Mouse (Mus musculus): ENCODE results near the gene Wdfy2.

GRCm38 (mm10) chr14:62852840-62853239, 15.4 kb downstream of the Wdfy2 start:
- no peak for TF ChIP-seq CTCF (IDR thresholded peaks at IDR 0.05 in 2 of 3, conservative IDR thresholded peaks at IDR 0.05 in 1 of 3; ENCODE audit: control insufficient read depth in 1 of 3, insufficient read depth in 1 of 3, low read depth in 2 of 3, low read length in 3 of 3, poor library complexity in 1 of 3, severe bottlenecking in 1 of 3)
- TF ChIP-seq EP300 (IDR thresholded peaks at IDR 0.05; ENCODE audit: low read depth in 1 of 2, low read length in 2 of 2) = no peak
- TF ChIP-seq ETS1 (IDR thresholded peaks at IDR 0.05; ENCODE audit: low read depth, low read length) = no peak
- TF ChIP-seq ZNF384 (IDR thresholded peaks at IDR 0.05; ENCODE audit: low read depth, low read length) = no peak
- no peak for TF ChIP-seq POLR2A (IDR thresholded peaks at IDR 0.05; ENCODE audit: control insufficient read depth in 1 of 2, insufficient read depth in 1 of 2, low read depth in 1 of 2, low read length in 2 of 2, poor library complexity in 1 of 2)
- no peak for TF ChIP-seq ZC3H11A (IDR thresholded peaks at IDR 0.05; ENCODE audit: low read depth, low read length)
- TF ChIP-seq MYC (IDR thresholded peaks at IDR 0.05; ENCODE audit: low read depth, low read length) = no peak
- TF ChIP-seq POLR2AphosphoS5 (IDR thresholded peaks at IDR 0.05; ENCODE audit: borderline replicate concordance, low read depth, low read length) = no peak

Measured in MEL (cell line).